8 mouse cellular contexts compared by ENCODE assay signal in the genomic region with DNA sequence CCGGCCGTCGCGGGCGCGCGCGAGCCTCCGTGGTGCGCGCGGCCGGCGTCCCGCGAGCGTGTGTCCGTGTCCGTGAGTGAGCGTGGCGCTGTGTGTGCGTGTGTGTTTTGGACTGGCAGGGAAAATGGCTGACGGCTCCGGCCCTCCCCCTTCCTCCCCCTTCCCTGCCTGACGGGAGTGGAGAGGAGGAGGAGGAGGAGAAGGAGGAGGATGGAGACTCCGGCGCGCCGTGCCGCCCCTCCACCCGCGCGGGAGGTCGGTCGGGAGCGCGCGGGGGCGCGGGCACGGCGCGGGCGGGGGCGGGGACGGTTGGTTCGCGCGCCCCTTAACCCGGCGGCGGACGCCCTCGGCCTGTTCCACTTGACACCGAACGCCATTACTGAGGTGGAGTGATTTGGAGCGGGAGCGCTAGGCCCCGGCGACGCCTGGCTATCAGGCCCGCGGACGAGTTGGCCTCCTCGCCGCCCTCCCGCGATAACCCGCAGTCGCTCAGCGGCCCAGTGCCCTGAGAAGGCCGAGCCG. TPM values are rescaled to one million over a fixed set of nuclear protein-coding genes. Genes with fewer than 3 reads are reported as not detected.
DNase-seq lines count a peak whose midpoint lies in the region; ATAC-seq lines count a peak whose summit lies in the region.

No protein-coding gene starts in this region.

- intact Hi-C loops in left cerebral cortex, postnatal 25 days (cut with DNase I) = loop anchor here (5.0 to 10.0 kb wide), 2 partner anchors 125 to 398 kb away; a partner anchor contains a TSS

- peak; percentile 14 for ATAC-seq in inflammation-experienced regulatory T-cells, adult 6 months
- peak; percentile 51; the same call in 1 of the 2 replicates for ATAC-seq in megakaryocyte-erythroid progenitor cell, adult 5-6 weeks (replicated peaks; ENCODE audit: low FRiP score, low TSS enrichment, poor library complexity, severe bottlenecking)

- peak; percentile 82 to 92 for DNase-seq in adrenal gland, adult (ENCODE audit: inconsistent age in 2 of 2, low spot score in 1 of 2)
- DNase-seq in embryo, embryonic 10 days (ENCODE audit: low spot score) = peak; percentile 74
- peak; percentile 71 for DNase-seq in gastrocnemius, postnatal 10 days
- DNase-seq in left cerebral cortex, postnatal 25 days (ENCODE audit: low spot score in 2 of 2) = peak; percentile 45 to 52
- DNase-seq in right cerebral cortex, postnatal 10 days (ENCODE audit: low spot score in 2 of 2) = peak; percentile 80 to 83
- peak; percentile 55 for DNase-seq in urinary bladder, postnatal 25 days (ENCODE audit: low spot score)

RNA-seq across cellular contexts. Expression of a gene that starts 1.2 kb away (rescaled TPM):
- total RNA-seq in gastrocnemius, postnatal 10 days (2021) = 100 to 1,000 TPM; 147 to 155 TPM
- 10 to 100 TPM; 27.7 to 35.2 (median 34.4) TPM for polyA plus RNA-seq in inflammation-experienced regulatory T-cells, adult 6 months (2017; shearing (Covaris generic))
- total RNA-seq in left cerebral cortex, postnatal 25 days (2021) = 100 to 1,000 TPM; 250 to 255 TPM
- total RNA-seq in megakaryocyte-erythroid progenitor cell, adult 5-6 weeks (2014; fragmentation: Nextera tagmentation) = 121 and 164 TPM in 2 replicates
- total RNA-seq in megakaryocyte-erythroid progenitor cell, adult 5-6 weeks (2017) = 120 and 151 TPM in 2 replicates

Comparison
In these comparisons a context has a peak if more than half of its experiments do, and no peak if none do; other contexts are left out.
1. Peak in every context shown above with its lines: DNase-seq and ATAC-seq.